ENCODE assay signal across 11 mouse cellular contexts in genomic region chr8:47380075-47380474, GRCm38 (mm10).
DNase-seq lines count a peak whose midpoint lies in the region; ATAC-seq and TF ChIP-seq lines count a peak whose summit lies in the region.
"Had no signal": no experiment of that assay in that cellular context is flagged by ENCODE, and none has a peak within 500 bp of the region (broad histone marks: within the 10 kb centered on the region; RNA-seq: fewer than 3 reads in every experiment).

No protein-coding gene starts in this region.

- no peak for TF ChIP-seq CTCF in forebrain, postnatal 0 days (IDR thresholded peaks at IDR 0.05; ENCODE audit: low read depth)

- H3K9me3 ChIP-seq in forebrain, embryonic 14.5 days (replicated peaks; ENCODE audit: control insufficient read depth, low read length): no peaks in the 10 kb centered on the region
- H3K9me3 ChIP-seq in forebrain, postnatal 0 days (ENCODE audit: low read length): no peaks in the 10 kb centered on the region
- no peaks in the 10 kb centered on the region for H3K9me3 ChIP-seq in kidney, embryonic 14.5 days (ENCODE audit: control insufficient read depth, low read length)
- H3K9me3 ChIP-seq: liver, embryonic 13.5 days; midbrain, embryonic 15.5 days had no signal

- peaks cover 9% of the 10 kb centered on the region; the same call in 1 of the 2 replicates for H3K4me1 ChIP-seq in forebrain, embryonic 14.5 days (ENCODE audit: control insufficient read depth, insufficient read depth, low read length)
- H3K4me1 ChIP-seq in forebrain, postnatal 0 days (ENCODE audit: insufficient read depth): no peaks in the 10 kb centered on the region
- no peaks in the 10 kb centered on the region for H3K4me1 ChIP-seq in kidney, embryonic 14.5 days (ENCODE audit: control insufficient read depth, insufficient read depth, low read length)
- H3K4me1 ChIP-seq: liver, embryonic 13.5 days; midbrain, embryonic 15.5 days had no signal

- no peak overlapping the region for H3K27ac ChIP-seq in forebrain, embryonic 14.5 days (ENCODE audit: low read depth, low read length)
- no peak overlapping the region for H3K27ac ChIP-seq in forebrain, postnatal 0 days (ENCODE audit: low read depth, low read length)
- H3K27ac ChIP-seq in kidney, embryonic 14.5 days (ENCODE audit: low read depth, low read length): peak overlapping the region; percentile 24; the same call in 1 of the 2 replicates
- H3K27ac ChIP-seq: liver, embryonic 13.5 days; midbrain, embryonic 15.5 days had no signal

- 0 out of 2 replicates have a peak, but pooled peaks have one; percentile 16 for ATAC-seq in forebrain, embryonic 14.5 days
- no peak for ATAC-seq in forebrain, postnatal 0 days
- no peak for ATAC-seq in kidney, embryonic 14.5 days (ENCODE audit: low FRiP score, low TSS enrichment)
- ATAC-seq: midbrain, embryonic 15.5 days had no signal

- H3K4me2 ChIP-seq in forebrain, embryonic 14.5 days (ENCODE audit: low read length): no peak overlapping the region
- no peak overlapping the region for H3K4me2 ChIP-seq in forebrain, postnatal 0 days (ENCODE audit: low read depth)
- H3K4me2 ChIP-seq in kidney, embryonic 14.5 days (replicated peaks; ENCODE audit: low read depth, low read length): no peak overlapping the region
- H3K4me2 ChIP-seq: liver, embryonic 13.5 days; midbrain, embryonic 15.5 days had no signal

- no peak overlapping the region for H3K4me3 ChIP-seq in forebrain, embryonic 14.5 days (ENCODE audit: low read depth, low read length)
- H3K4me3 ChIP-seq in forebrain, postnatal 0 days (ENCODE audit: low read depth, low read length): no peak overlapping the region
- no peak overlapping the region for H3K4me3 ChIP-seq in kidney, embryonic 14.5 days (ENCODE audit: low read length)
- H3K4me3 ChIP-seq: liver, embryonic 13.5 days; midbrain, embryonic 15.5 days had no signal

- no peaks in the 10 kb centered on the region for H3K36me3 ChIP-seq in forebrain, embryonic 14.5 days (ENCODE audit: control insufficient read depth, insufficient read depth, low read length)
- no peaks in the 10 kb centered on the region for H3K36me3 ChIP-seq in forebrain, postnatal 0 days (ENCODE audit: insufficient read depth)
- H3K36me3 ChIP-seq in kidney, embryonic 14.5 days (ENCODE audit: control insufficient read depth, insufficient read depth, low read length): no peaks in the 10 kb centered on the region
- H3K36me3 ChIP-seq: liver, embryonic 13.5 days; midbrain, embryonic 15.5 days had no signal

- WGBS in forebrain, embryonic 14.5 days: 56% methylated on average over 3 of the region's 3 CpGs
- WGBS in forebrain, postnatal 0 days: 61% methylated on average over 3 of the region's 3 CpGs
- 45% methylated on average over 3 of the region's 3 CpGs for WGBS in kidney, embryonic 14.5 days

- no peak overlapping the region for H3K9ac ChIP-seq in forebrain, embryonic 14.5 days (ENCODE audit: low read length)
- no peak overlapping the region for H3K9ac ChIP-seq in forebrain, postnatal 0 days
- no peak overlapping the region for H3K9ac ChIP-seq in kidney, embryonic 14.5 days (ENCODE audit: low read depth, low read length)
- H3K9ac ChIP-seq: liver, embryonic 13.5 days; midbrain, embryonic 15.5 days had no signal

- no peak for DNase-seq in forebrain, embryonic 14.5 days (ENCODE audit: low spot score)
- DNase-seq in forebrain, postnatal 0 days: no peak
- DNase-seq in 416B (ENCODE audit: low read depth): peak; percentile 88
- peak; percentile 71 for DNase-seq in heart, adult 8-10 months (ENCODE audit: low spot score)
- no peak for DNase-seq in cerebellum, adult 11-12 months
- DNase-seq in cerebellum, postnatal 25 days: no peak
- no peak for DNase-seq in adipocyte (ENCODE audit: low spot score)
- DNase-seq: gastrocnemius, postnatal 14 days; liver, embryonic 13.5 days had no signal

- H3K27me3 ChIP-seq in forebrain, embryonic 14.5 days (replicated peaks; ENCODE audit: control insufficient read depth, insufficient read depth, low read length): no peaks in the 10 kb centered on the region
- H3K27me3 ChIP-seq in forebrain, postnatal 0 days (ENCODE audit: insufficient read depth, low read length): no peaks in the 10 kb centered on the region
- H3K27me3 ChIP-seq in kidney, embryonic 14.5 days (ENCODE audit: control insufficient read depth, insufficient read depth, low read length): no peaks in the 10 kb centered on the region
- H3K27me3 ChIP-seq: liver, embryonic 13.5 days; midbrain, embryonic 15.5 days had no signal

Comparison
In these comparisons a context has a peak if more than half of its experiments do, and no peak if none do; other contexts are left out.
1. DNase-seq: peak in 416B (single experiment) and heart, adult 8-10 months (single experiment); none in forebrain, embryonic 14.5 days (single experiment), forebrain, postnatal 0 days (single experiment), cerebellum, adult 11-12 months (single experiment), cerebellum, postnatal 25 days (0 of 2) and adipocyte (single experiment).